Mouse (Mus musculus) heart, postnatal 0 days (tissue): ENCODE measurements around the gene 9330182L06Rik.

Experiments used
- CTCF ChIP-seq: IDR thresholded peaks from 2 replicates; pipeline ENCODE4 v1.5.1; 2016; ENCODE audit warnings: antibody characterized with exemption, control low read depth, low read depth
- EP300 ChIP-seq: IDR thresholded peaks from 2 replicates; pipeline ENCODE4 v1.6.1; 2016; ENCODE audit warnings: antibody characterized with exemption, low read depth

DNA sequence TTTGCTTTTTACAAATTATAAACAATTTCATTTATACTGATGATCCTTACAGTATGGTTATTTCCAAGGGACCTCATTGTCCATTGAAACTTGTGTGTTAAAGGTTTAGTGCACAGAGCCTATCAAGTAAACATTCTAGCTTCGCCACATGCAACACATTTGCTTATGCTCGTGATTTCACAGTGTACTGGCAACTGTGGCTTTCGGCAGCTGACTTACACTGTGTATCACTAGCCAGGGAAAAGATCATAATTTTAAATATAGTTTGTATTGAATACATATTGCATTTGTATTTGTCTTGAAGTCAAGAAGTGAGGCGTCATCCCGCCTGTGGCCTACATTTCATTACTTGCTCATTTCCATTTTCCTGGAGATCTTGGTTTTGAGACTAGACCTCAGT is 86.2 kb downstream of the 9330182L06Rik start:
- TF ChIP-seq CTCF (no peak), EP300 (no peak)
